Mouse (Mus musculus) liver, adult 2 months (tissue): Measurements from ENCODE around the gene Gm49510.

ENCODE experiments used
- CTCF ChIP-seq: fragments of 200-500 bp; IDR thresholded peaks from 2 replicates; pipeline ENCODE4 v1.5.1; 2011; ENCODE audit warnings: low read depth, low read length, control low read depth
- POLR2A ChIP-seq: fragments of 200-500 bp; IDR thresholded peaks from 2 replicates; pipeline ENCODE4 v1.6.1; 2011; ENCODE audit warnings: low read length, control low read depth; ENCODE audit not compliant: insufficient read depth; ENCODE audit errors: extremely low read depth

GRCm38 (mm10) chr15:78894726-78895125, 4.7 kb upstream of the Gm49510 start:
- TF ChIP-seq POLR2A (no peak), CTCF (no peak)
